Mouse (Mus musculus) brain, adult 10 weeks (tissue): ENCODE measurements around the gene Lipc. TPM values are rescaled to one million over a fixed set of nuclear protein-coding genes. Genes with fewer than 3 reads are reported as not detected.

ENCODE experiments used
- polyA plus RNA-seq: library from polyadenylated mRNA; stranded (reverse); fragments of 350-450 nt; fragmentation: Illumina TruSeq; extraction: RNeasy Lipid Tissue Mini Kit (QIAGEN cat#74804); gene quantifications from one replicate; pipeline ENCODE4 v1.2.3, GENCODE M21; 2015; ENCODE audit warnings: low read depth, low replicate concordance

Lipc gene
- not detected for polyA plus RNA-seq

DNA sequence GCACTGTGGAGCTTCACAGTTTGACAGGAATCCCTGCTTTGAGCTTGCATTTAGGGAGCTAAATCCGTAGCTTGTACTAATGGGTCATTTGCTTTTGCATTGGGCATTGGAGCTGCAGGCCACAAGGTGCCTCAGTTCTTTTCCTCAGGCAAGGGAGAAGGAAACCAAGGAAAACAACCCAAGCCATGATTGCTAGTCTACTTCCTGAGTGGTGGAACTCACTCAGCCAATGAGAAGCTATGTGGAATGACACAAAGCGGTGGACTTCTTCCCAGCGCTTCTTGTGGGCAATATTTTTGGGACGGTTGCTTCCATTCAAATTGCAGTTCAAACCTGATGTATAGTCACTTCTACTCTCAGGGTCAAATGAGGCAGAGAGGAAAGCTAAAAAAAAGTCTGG is at the start of gene Lipc:
Gene Lipc, minus strand, starts transcription at position 101 of the 400 bp plus-strand sequence.

Other genes starting within 250 kb of the Lipc start
- 2.0 TPM for gene Aqp9, start 216.5 kb upstream of the Lipc start, polyA plus RNA-seq